Mouse (Mus musculus): ENCODE measurements around the gene P2rx3.
A peak's percentile ranks its signal among the peaks of the same experiment; 100 is the strongest.

P2rx3 gene

DNA sequence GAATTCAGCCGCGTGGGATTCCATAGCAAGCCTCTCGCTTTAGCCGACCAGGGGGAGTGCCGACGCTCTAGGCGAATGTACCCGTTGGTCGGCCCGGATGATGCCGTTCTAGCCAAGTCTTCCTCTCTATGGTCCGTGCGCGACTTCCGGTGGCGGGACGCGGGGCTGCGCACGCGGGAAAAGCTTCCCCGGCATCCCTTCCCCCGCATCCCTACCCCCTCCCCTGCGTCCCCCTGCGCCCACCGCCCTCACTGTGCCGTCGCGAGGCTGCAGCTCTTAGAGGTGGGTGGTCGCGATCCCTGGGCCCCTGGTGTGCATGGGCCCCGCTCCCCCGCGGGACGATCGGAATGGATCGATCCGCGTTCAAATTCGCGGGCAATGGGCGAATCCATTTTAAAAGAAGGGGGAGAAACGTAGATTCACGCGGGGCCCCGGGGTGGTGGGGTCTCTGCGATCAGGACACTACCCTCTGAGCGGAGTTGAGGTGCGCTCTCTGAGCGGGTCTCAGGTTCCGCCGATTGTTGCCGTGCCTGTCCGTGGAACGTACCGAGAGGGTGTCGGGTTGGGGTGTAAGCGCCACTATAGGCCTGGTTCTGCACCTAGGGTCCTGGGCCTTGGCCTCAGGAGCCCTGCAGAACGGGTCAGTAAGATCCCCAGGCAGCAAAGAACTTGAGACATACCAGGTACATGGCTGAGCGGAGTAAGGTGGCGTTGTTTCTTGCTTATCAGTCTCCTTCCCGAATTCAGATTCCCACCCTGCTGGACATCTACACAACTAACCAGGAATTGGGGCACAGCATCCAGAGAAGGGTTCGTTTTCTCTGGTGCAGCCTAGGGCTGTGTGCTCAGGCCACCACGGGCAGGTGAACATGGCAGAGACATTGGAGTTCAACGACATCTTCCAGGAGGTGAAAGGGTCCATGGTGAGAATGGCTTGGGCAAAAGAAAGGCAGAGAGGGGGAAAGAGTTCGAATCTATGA is at the start of gene P2rx3, which contains the start of gene Ssrp1:
Gene P2rx3 (minus strand): TSS at position 416 of the 980 bp plus-strand sequence.
Gene Ssrp1 (plus strand): TSS at position 188 of the 980 bp plus-strand sequence.
- DNase-seq: peak; percentile 89 to 94

DNA sequence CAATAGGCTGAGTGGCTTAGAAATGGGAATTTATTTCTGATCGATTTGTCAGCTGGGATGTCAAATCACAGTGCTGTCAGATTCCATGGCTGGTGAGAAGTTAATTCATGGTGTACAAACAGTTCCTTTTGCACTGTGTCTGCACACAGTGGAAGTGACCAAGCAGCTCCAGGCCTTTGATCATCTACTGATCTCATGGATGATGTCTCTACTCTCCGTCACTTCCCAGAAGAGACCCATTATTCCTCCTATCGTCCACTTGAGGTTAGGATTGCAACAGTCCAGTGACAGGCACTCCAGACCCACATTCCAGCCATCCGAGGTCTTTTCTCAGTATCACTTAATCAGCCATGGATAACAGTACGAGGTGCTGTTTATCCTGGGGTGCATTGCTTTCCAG is 36.5 kb upstream of the P2rx3 start:
- DNase-seq: no peak

DNA sequence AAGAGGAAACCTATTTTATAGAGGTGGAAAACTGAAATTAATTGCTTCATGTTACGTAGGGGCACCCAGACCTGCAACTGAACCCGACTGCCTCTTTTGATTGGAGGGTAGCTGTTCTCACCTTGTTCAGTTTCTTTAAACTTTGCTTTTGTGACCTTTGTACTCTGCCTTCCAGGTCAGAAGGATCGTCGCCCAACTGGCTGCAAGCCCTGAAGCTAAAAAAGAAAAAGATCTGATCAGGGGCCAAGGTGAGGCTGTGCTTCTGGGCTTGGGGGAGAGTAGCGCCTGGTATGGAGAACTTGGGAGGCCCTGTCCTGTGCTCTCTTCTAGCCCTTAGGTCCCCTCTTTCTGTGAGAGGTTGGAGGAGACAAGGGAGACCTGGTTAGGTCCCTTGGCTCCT is 34.7 kb upstream of the P2rx3 start:
- no peak for DNase-seq

DNA sequence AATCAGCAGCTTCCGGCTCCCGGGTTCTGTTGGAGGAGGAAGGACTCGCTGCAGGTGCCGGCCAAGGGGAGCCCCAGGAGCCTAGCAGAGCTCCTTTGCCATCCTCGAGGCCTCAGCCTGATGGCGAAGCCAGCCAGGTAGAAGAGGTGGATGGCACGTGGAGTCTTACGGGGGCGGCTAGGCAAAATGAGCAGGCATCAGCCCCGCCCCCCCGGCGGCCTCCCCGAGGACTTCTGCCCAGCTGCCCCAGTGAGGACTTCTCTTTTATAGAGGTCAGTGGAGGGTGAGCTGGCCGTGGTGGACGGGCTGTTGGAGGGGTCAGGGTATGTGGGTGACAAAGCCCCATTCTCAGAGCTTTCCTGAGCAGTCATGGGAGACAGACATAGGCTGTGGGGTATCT is 32.8 kb upstream of the P2rx3 start:
- no peak for DNase-seq

DNA sequence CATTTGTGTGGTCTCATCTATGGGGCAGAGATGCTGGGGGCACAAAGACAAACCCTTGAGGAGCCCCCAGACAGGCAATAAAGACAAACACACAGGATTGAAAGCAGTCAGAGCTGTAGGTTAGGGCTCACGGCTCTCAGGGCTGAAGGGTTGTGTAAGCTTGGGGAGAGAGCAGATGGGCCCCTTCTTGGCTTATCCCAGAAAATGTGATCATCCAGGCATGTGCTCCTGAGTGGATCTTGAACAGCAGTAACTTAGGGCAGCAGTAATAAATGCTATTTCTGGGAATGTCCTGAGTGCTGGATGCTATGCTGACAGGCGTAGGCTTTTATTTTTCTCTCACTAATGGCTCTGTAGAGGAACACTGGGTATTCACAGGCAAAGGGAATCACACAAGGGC is 31.4 kb upstream of the P2rx3 start:
- DNase-seq: no peak

DNA sequence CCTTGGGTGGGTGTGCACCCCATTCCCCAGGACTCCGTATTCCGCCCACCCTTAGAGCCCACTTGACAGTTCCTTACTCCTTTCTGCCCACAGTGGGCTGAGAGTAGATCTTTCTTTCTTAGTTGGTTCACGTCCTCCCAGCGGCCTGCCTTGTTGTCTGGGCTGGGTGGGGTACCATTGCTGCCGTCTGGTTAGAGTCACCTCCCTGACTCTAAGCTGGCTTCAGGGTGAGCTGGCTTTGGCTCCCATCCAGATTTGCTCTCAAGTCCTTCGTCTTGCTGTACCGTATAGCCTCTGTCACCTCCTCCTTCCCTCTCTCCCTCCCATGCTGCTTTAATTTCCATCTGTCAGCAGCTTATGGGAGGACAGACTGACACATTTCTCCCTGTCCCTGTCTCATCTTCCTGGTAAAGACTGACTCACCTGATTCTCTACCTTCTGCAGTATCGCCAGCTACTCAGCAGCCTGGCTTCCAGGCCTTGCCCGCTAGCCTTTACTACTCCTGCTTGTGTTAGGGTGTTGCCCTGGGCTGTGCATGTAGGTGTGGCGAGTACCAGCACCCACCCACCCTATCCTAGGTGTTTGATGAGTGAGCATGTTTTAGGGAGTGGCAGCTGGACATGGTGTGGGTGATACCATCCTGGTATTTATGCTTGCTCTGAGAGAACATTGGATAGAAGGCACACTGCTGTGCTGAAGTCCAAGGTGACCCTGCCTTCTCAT is 30.8 kb upstream of the P2rx3 start:
- no peak for DNase-seq

DNA sequence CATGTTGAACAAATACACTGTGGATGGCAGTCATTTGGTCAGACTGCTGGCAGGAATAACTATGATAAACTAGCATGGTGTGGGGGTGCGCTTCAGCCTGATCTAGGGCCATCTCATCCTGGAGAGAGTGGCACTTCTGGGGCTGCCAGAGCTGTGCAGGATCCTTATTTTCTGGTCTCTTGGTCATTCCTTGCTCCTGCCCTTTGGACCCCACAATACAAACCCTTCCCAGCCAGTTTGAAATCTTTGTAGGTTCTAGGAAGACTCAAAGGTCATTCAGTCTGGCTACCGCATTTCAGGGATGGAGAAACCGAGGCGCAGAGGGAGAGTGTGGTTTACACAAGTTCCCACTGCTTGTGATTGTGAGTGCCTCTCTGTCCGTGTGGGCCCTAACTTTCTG is 29.7 kb upstream of the P2rx3 start:
- DNase-seq: no peak

DNA sequence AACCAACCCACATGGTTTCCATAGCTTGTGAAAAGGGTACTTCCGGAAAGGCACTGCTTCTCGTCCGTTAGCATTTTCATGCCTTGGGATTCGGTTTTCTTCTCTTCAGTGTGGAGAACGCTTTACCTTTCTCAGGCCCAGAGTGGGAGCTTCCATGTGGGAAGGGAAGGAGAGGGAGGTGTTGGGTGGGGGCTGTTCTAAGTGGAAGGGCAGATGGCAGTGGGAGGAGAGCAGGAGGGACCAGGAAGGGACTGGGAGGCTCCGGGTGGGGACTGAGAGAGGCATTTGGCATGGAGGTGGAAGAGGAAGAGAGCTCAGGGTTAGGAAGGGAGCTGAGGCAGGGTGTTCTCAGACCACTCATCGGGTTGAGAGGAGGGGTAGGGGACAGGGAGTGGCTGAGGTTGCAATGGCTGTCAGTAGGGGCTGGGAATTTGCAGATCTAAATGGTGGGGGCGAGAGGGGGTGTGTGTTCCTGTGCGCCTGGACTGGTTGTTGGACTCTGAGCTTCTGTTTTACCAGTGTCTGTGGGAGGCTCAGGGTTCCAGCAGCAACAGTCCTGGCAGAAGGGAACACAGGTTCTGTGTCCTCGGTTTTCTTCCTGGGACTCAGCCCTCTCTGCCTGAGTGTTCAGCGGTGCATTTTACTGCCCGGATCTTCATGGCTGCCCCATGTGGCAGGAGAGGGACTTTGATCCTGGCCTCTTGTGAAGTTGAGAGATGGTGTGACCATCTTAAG is 28.0 kb upstream of the P2rx3 start:
- DNase-seq: no peak

DNA sequence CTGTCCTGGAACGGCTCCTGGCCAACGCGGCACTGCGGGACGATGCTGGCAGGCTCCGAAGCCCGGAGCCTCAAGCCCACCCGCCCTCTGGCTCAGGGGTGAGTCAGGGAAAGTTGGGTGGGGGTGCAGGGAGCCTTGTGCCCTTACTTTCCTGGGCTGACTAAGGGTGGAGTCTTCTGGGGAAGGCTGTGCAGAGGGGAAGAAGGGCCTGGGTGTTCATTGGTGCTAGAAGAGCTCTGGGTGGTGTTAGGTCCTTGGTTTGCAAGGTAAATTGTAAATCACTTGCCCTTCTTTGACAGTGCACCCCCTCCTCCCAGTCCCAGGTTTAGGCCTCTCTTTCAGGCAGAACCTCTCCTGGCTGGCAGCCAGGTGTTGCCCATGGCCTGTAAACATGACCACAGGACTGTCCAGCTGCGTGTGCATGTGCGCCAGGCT is 23.9 kb upstream of the P2rx3 start:
- no peak for DNase-seq

DNA sequence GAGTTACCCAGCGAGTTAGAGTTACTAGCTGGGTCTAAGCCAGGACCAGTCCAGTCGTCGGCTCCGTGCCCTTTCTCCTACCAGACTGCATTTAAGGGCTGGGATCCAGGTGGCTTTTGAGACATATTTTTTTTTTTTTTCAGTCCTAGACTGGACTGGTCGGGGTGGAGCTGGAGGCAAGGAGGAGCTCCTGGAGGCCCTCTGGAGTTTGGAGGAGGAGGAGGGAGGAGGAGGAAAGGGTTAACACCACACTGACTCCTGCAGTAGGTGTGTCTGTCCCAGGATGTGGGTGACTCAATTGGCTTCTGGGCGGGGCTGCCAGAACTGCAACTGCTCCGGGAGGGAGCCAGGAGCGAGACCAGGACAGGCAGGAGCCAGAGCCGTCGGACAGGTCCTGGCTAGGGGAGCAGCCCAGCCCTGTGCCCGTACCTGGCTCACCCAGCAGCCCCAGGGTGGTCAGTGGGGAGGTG is 23.4 kb upstream of the P2rx3 start:
- DNase-seq: no peak

DNA sequence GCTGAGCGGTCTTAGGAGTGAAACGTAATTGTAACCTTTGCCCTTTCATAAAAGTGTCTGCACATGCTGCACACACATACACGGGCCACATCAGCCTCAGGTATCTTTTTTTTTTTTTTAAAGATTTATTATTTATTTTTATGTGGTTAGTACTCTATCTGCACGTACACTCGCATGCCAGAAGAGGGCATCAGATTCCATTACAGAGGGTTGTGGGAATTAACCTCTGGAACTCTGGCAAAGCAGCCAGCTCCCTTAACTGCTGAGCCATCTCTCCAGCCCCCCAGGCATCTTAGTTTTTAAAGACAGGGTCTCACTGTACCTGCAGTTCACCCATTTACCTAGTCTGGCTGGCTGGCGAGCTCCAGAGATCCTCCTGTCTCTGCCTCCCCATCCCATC is 22.4 kb upstream of the P2rx3 start:
- DNase-seq: no peak

DNA sequence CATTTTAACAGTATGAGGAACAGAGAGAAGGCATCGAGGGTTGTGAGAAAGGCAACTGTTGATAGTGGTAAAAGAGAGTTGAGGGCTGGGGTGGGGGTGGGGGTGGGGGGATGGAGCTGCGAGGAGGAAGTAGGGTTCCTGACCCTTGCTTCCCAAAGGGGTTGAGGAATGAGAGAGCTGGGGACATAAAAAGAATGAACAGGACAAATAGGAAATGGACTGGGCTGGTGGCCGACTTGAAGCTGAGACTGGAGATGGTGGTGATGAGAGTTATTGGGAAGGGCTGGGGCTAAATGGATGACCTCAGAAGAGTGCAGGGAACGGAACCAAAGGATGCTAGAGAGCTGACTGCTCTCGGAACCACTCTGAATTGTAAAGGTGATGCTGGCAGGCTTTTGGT is 19.4 kb upstream of the P2rx3 start:
- no peak for DNase-seq

DNA sequence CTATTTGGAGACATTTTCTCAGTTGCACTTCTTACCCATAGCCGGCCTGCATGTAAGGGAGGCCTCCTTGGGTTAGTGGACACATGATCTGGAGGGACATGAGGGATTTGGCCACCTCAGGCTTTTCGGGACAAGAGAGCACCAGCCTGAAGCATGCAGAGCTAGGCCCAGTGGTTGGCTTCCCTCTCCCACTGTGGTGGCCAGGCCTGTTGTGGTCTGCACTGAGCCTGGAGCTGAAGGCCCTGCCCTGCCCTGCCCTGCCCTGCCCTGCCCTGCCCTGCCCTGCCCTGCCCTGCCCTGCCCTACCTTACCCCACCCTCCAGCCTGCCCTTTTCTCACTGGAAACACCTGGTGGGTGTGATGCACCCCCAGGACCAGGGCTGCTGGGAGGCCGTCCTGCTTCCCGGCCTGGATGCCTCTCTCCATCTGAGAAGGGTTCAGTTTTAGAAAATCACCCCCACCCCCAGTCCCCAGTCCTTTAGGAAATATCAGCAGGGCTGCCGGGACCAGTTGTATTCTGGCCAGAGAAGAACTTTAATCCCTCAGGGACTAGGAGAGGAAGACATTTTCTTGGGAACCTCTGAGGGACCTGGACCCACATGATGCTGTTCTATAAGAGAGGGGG is 16.0 kb upstream of the P2rx3 start:
- no peak for DNase-seq

DNA sequence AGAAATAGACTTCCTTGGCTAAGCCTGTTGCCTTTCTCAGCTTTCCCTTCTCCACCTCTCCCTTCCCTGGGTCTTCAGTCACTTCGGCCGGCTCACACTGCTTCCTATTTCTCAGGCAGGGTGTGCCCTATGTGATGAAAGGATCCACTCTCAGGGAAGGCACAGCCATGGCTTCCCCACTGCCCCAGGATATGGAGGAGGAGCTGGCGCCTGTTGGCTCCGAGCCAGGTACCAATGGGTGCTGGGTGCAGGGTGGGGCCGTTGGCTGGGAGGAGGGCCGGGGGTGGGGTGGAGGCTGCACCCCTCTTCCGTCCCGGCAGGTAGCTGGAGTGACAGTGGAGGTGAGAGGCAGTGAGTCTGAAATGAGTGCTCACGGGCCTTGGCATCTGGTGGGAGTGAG is 13.5 kb upstream of the P2rx3 start:
- DNase-seq: no peak

DNA sequence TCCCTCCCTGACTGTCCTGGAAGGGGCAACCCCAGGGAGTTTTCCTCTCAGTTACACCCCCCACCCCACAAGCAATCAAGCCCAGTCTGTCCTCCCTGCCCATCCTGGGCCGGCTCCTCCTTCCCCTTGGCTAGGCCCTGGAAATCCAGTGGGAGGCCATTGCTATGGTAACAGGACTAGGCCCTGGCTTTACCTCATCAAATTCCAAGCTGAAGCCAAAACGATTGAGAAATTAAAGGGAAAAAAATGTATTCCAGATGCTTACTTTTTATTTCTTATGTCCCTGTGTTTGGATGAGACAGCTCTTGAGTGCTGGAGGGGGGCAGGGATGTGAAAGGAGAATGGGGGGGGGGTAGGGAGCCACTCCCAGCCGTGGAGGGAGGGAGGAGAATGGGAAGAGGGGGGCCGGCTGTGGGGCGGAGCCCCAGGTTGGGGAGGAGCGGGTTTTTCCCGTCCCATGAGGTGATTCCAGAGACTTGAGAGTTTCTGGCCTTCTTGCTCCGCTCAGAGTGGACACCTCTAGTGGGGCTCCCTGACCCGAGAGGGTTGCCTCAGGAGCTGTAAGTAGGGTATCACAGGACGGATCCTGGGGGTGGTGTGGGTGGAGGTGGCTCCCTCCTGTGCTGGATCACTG is 12.9 kb upstream of the P2rx3 start:
- peak in 1 of 2 experiments; percentile 41 for DNase-seq

DNA sequence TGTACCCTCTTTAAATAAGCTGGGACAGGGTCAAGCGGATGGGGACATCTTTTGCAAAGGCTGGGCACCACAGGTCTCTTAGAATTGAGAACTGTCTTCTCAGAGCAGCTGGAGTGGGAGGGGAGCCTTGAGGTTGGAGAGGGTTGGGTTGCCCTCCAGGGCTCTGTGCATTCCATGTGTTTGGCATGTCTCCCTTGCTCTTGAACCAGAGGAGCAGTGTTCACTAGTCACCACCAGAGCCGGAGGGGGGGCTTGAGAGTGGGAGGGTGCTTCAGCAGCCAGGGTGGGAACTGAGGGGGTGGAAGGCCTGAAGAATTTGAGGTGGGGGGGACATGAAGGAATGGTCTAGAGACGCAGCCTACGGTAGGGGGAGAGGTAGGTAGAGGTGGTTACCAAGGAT is 12.0 kb upstream of the P2rx3 start:
- DNase-seq: peak in 1 of 2 experiments; percentile 28

DNA sequence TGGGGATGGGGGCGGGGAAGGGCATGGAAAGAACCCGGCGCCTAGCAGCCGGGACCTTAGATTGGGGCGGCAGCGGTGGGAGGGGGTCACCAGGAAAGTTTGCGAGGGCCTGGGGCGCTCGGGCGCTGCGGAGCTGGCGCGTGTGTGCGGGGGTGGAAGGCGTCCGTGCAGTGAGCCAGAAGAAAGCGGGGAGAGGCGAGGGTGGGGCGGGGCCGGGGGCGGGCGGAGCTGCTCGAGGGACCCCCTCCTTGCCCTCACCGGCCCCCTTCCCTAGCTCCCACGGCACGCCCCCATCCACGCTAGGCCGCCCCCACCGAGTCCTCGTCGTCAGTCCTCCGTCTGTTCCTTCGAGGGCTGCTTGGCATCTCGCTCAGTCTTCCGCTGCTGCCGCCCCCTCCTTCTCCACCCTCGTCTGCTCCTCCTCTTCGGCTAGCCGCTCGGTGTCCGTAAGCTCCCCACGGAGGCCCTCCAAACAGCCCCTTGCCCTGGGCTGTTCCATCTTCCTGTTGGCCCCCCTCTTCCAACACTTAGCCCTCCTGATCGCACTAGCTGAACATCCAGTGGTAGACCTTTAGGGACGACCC is 11.0 kb upstream of the P2rx3 start:
- peak; percentile 64 to 69 for DNase-seq

DNA sequence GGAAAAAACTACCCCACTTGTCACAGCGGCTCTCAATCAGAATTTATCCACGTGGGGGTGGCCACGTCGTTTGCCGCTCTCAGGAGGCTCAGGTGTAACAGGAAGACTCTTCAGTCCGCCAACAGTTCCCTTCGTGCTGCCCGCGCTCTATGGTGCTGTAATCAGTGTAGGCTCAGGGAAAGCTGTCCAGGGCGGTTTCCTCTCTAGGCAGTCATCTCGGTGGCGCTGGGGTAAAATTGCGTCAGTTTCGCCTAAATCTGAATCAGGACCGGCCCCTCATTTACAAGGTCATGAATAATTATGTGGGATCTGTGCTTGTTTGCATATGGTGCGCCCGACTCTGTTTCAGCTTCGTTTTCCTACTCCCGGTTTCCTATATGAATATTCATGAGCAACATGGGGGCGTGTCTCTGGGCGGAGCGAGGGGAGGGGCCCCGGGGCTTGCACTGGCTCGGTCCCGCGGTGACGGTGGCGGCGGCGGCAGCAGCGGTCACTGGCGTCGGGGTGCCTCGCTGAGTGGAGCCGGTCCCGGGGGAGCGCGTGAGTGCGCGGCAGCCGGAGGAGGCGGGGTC is 10.4 kb upstream of the P2rx3 start, which contains the start of gene Tnks1bp1:
Gene Tnks1bp1 (plus strand): TSS at position 427 of the 572 bp plus-strand sequence.
- peak; percentile 95 to 97 for DNase-seq

DNA sequence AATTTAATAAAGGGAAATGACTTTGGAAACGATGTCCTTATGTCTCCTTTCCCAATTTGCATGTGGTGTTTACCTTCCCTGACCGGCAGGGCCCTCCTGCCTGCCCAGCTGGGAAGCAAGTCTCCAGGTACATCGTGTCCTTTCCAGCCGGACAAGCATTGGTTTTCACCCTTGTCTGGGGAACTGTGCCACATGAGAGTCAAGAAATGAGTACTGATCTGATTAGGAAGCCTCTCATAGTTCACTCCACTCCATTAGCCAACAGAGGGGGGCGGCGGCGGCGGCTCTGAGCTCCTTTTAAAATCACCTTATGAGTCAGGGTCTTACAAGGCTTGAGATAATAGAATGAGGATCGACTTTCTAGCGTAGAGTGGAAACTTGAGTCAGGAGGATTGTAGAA is 9.8 kb upstream of the P2rx3 start:
- DNase-seq: peak in 1 of 2 experiments; percentile 17

DNA sequence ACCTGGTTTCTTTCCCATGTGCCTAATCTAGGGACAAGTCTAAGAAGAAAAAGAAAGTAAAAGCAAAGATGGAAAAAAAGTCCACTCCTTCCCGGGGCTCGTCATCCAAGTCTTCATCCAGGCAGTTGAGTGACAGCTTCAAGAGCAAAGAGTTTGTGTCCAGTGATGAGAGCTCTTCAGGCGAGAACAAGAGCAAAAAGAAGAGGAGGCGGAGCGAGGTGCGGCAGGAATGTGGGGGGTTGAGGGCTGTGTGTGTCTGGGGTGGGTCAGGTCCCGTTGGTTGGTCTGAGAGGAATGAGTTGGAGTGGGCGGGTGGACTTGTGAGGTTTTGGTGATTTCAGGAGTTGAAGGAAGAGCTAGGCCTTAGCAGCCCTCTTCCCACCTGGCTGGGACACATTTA is 9.0 kb upstream of the P2rx3 start:
- no peak for DNase-seq

DNA sequence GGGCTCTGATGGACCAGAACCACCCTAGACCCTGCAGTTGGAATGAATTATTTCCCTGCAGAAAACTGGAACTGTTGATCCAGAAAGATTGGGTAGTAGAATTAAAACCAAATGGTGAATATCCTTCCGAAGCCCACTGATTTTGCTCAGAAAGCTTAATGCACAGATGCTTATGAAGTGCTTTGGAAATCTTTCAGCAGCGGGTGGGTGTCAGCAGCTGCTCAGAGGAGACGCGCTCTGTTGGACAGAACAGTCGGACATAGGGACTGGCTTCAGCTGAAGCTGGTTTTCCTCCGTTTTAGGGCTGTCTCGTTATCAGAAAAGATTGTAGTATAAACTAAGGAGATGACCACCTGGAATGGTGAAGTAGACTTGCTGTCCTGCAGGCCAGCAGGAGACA is 6.4 kb upstream of the P2rx3 start:
- DNase-seq: no peak
